Mouse (Mus musculus): ENCODE data around the gene Apoa5.
"Not testable (repeated sequence)": the region's sequence is repeated elsewhere in the genome, so short reads cannot be mapped to it uniquely, and the experiment has no call there.

Gene Apoa5

GRCm38 (mm10) chr9:46269125-46269524, 692 bp downstream of the Apoa5 start:
- no peak for DNase-seq

GRCm38 (mm10) chr9:46270782-46271181, 2.3 kb downstream of the Apoa5 start:
- no peak for DNase-seq

GRCm38 (mm10) chr9:46272070-46272469, 3.6 kb downstream of the Apoa5 start:
- DNase-seq: no peak

GRCm38 (mm10) chr9:46272677-46273454, 4.4 kb downstream of the Apoa5 start, which contains the start of gene Zpr1:
Zpr1 (plus strand) TSS chr9:46273064.
- peak; percentile 82 for DNase-seq

DNA sequence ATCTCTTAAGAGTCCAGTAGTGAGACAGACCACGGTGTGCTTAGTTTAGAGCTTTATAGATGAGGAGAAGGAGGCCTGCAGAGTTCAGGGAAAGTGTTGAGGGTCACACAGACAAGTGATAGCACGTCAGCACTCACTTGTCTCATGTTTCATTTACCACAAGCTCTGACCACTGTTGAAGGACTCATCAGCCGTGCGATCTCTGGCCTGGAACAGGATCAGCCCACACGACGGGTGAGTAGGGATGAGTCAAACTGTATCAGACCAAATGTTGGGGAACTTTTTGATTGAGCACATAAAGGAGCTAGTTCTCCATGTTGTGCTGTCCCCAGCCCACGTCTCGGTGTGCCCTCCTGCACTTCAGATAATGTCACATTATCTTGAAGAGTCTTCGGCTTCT, 6.1 kb downstream of the Apoa5 start:
- no peak for DNase-seq

GRCm38 (mm10) chr9:46282631-46283436, 14.4 kb downstream of the Apoa5 start, which contains the start of gene Bud13:
Bud13 (plus strand) TSS chr9:46283008.
- peak; percentile 93 for DNase-seq

GRCm38 (mm10) chr9:46298381-46298780, 29.9 kb downstream of the Apoa5 start:
- DNase-seq: no peak

GRCm38 (mm10) chr9:46302142-46302541, 33.7 kb downstream of the Apoa5 start:
- peak; percentile 53 for DNase-seq

DNA sequence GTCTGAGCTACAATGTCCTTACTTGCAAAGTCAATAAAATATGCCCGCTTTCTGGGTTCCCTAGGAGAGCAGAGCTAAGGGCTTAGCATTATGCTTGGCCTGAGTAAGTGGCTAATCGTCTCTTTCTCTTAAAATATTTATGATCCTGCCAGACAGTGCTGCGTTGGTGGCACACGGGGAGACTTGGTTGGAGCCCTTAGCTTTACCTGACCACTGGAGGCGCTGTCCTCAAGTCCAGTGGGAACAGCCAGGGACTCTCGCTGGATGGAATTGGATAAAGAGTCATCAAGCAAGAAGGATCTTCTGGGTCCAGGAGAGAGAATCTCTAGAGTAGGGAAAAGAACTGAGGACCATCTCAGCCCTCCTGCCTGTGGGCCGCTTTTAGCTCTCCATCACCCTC, 40.7 kb downstream of the Apoa5 start:
- DNase-seq: no peak

DNA sequence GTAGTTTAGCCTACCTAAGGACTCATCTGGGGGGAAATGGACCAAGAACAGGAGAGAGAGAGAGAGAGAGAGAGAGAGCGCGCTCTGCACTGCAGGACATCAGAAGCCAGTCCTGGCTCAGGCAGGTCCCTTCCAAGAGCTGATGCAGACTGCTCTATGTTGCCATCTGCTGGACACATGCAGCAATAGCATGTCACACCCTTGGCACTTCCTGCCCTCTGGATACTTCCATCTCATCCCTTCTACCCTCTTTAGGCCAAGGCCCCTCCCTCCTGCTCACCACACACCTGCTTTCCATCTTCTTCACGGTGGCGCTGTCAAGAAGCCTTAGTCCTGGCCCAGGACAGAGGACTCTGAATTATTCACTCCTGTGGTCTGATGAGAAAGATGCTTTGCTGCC, 46.1 kb downstream of the Apoa5 start:
- DNase-seq: peak; percentile 76

DNA sequence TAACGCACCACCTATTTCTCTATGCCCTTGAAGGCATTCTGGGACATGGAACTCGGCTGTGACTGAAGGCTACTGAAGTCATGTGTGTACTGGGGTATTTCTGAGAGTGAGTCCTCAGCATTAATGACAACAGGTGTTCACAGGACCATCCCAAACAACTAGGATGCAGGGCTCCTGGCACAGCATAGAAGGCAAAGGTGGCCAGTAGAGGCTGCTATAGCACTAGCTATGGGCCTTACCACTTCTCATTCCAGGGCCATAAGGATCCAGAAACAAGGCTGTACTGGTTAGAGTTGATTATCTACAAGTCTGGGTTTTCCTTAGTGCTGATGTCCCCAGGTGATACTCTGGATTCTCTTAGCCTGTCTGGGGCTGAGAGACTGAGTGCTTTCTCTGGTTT, 46.5 kb downstream of the Apoa5 start:
- no peak for DNase-seq

DNA sequence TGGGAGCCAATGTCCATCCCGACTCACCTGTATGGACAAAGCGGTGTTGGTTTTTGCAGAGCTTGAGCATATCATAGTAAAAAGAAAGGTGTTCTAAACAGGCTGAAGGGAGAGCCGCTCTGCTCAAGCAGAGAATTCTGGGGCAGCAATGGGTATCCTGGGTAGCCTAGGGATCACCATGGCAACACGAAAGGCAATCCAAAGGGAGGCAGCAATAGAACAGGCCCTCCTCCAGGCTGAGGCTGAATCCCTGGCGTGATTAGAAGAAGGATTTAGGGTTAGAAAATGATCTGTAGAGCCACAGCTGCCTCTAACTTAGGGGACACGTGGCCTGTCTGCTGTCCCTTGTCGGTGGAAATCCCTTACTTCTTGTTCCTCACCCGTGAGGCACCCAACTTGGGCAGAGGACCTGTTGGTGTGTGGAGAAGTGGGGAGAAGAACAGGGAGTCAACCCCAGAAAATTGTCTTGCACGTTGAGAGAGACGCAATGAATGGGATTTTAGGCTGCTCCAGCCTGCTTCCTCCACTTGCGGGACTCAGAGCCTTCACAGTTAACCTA, 47.5 kb downstream of the Apoa5 start:
- DNase-seq: no peak

GRCm38 (mm10) chr9:46316388-46316787, 48.0 kb downstream of the Apoa5 start:
- no peak for DNase-seq

GRCm38 (mm10) chr9:46316909-46317308, 48.5 kb downstream of the Apoa5 start:
- no peak for DNase-seq

GRCm38 (mm10) chr9:46317957-46318356, 49.5 kb downstream of the Apoa5 start:
- no peak for DNase-seq

DNA sequence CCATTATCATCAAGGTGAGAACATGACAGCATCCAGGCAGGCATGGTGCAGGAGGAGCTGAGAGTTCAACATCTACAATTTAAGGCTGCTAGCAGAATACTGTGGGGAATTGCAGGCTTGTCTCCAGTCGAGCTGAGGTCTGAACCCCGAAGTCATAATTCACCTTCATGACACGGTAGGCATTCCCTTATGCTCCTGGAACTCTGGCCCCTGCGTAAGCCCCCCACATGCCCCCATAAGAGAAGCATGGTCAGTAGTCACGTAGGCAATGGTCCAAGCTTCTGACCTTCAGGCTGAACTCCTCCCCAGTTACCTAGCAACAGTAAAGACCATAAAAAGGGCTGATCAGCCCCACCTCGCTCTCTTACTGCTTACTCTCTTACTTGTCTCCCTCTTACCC, 51.5 kb downstream of the Apoa5 start, which contains the start of gene 4931429L15Rik:
4931429L15Rik (minus strand) TSS at position 101 of the 400 bp plus-strand sequence.
- DNase-seq: not testable (repeated sequence)

DNA sequence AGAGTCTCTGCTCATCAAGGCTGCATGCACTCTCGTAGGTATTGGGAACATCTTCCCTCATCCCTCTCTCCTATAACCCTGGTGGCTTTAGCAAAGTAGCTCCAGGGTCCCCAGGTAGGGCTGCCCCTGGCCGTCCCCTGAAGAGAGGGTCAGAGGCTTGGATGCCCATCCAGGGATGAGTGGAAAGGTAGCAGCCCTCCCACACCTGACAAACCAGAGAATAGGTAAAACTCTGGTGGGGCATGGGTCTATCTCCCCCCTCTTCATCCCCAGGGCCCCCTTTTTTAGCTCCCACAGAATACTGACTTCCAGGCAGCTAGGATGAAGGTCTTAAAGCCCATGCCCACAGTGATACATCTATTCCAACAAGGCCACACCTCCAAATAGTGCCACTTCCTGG, 52.0 kb downstream of the Apoa5 start:
- no peak for DNase-seq
